Mouse (Mus musculus) 416B (cell line): Measurements from ENCODE around the gene Cd53.

Experiments
- DNase-seq: peaks from one replicate; pipeline ENCODE4 v3.0.0; 2011; ENCODE audit warnings: low read depth

Cd53 gene

DNA sequence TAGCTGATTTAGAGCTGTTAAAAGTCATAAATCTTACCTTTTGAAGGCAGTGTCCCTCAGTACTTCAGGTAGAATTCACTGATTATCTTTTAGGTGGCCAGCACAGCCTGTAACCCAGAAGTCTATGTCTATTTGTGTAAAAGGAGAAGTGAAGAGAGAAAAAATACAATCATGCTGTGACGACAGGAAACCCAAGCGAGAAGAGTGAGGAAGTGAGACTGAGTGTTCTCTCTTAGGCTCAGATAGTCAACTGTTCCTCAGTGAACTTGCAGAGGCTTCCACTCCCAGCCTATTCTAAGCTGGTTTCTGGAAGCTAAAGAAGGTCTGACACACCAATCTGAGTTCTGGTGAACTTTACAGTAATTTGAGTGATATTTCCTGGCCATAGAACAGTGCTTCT, at the start of gene Cd53:
Cd53 (minus strand) TSS at position 220 of the 400 bp plus-strand sequence.
- peak; percentile 96 for DNase-seq

DNA sequence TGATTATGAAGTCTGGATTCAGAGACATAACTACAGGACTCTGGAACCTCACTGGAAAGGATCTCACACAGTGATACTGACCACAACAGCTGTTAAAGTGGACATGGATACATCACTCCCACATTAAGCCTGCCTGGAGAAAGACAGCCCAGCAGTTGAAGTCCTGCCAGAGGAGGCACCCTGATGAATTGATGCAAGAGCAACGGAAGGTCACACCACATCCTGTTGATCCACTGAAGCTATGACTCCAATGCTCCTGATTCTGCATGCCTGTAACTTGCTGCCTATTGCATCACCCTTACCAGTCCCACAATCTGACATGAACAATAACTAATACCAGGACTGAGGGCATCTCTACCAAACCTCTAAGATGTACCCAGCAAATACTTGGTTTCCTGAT, 42.2 kb upstream of the Cd53 start:
- DNase-seq = peak; percentile 97

DNA sequence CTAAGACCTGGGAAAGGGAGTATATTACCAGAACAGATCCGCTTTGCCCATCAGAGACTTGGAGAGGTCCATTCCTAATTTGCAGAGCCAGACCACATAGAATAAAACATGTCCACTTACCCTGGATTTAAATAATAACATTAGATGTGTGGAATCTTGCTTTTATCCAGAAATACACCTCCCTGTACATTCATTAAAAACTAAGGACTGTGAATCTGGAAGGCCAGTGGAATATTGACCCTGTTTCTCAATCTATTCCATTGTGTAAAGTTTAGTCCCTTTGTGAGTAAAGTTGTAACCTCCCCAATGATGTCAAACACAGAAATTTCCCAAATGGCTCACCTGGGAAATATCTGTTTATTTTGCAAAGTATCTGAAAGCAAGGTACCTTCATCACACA, 36.2 kb upstream of the Cd53 start, which contains the start of gene Olfr266:
Olfr266 (minus strand) TSS at position 101 of the 400 bp plus-strand sequence.
- DNase-seq = no peak

DNA sequence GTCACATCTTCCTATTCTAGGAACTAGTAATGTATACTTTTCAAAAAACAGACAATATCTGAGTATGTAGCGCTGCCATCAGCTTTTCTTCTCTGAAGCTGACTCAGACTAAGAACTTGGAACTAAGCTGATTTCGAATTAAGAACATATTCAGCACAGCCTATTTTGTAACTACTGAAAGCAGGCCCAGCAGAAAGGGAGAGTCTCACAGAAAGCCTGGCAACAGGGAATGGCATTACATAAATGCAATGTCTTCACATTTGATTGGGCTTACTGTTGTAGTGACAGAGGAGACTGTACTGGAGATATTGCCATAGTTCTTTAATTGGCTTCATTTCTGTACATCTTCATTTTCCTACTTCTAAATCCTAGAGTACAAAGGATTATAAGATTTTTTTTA, 27.7 kb upstream of the Cd53 start:
- no peak for DNase-seq

DNA sequence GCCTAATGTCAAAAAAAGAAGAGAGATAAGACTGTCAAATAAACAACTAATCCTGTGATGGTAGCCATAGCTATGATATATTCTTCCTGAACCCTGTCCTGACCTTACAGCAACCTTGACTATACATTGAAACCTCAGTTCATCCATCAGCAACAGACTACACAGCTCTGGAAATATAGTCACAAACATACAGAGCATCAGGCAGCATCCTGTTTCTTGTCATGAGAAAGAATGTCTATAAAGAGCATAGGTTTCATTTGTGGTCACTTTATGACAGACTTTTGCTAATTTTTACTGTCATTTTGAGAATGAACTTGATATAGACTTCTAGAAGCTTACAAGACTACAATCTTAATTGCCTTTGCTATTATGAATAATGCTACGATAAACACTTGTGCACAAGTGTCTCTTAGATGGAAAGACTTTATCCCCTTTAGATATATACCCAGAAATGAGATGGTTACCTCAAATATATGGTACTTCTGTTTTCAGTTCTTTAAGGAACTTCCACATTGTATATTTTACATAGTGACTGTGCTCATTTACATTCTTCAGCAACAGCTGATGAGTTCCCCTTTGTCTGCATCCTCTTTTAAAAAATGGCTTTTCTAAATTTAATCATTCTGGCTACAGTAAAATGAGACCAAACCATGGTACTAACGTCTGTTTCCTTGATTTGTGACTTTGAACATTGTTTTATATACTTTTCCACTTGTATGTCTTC, 19.2 kb upstream of the Cd53 start:
- no peak for DNase-seq

DNA sequence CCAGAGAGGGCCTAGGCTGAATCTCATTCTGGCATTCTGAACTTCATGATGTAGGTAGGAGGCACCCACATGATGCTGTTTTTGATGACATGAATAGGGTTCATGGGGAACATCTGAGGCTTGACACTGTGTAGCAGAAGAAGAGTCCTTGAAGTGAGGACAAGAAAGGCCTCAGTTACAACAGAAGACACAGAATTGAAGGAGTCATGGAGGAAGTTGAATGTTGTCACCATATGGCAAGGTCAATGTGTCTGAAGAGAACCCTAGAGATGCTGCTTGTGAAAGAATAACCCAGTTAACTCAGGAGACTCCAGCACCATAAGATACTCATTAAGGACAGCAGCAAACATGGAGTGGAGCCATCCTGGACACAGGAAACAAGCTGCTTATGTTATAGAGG, 8.1 kb upstream of the Cd53 start:
- DNase-seq = peak; percentile 18

DNA sequence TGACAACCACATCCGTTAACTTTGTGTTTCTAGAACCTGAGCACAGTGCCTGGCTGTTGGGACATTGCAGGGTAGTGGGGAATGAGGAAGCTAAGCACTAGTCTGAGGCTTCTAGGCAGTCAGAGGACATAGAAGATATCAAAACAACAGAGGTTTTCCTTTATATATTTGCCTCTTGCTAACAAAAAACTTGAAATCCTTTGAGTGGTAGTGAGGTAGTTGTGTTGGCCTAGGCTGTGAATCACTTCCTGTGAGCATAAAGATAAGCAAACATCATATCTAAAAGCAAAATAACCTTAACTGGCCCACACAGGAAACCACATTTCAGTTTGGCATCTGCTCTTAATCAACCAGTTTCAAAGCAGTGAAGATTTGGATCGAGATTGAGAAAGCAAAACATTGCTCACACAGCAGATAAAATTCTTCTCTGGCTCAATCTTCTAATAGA, 1.5 kb downstream of the Cd53 start:
- peak; percentile 98 for DNase-seq

DNA sequence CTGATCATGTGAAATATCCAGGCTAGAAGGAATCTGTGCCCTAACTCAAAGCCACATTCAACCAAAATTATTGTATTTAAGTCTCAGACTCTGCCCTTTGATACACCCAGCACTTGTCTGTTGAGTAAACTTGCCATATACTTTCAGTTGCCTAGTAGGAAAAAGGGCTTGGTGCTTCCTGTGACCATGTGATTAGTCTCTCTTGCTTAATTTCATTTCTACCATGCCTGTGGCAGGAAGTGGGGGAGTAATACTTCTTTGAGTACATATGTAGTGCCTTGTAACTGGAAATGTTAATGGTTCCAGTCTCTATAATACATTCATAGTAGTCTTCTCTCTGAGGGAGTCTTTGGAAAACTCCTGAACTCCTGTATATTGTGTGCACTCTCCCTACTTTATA, 2.0 kb downstream of the Cd53 start:
- DNase-seq = peak; percentile 92

DNA sequence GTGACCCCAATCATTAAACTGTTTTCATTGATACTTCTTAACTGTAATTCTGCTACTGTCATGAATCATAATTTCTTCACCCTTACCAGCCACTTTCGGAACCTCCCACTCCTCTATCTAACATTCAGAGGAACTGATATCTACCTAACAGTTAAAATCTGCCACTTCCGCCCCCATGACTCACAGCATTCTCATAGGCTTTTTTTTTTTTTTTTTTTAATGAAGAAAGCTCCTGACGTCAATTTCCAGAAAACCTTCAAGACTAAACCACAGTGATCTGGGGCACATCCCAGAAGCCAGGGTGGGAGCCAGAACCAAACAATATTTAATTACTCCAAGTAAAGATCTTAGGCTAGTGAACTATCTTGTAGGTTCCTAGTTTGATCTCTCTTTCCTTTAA, 4.8 kb downstream of the Cd53 start:
- DNase-seq = peak; percentile 96

DNA sequence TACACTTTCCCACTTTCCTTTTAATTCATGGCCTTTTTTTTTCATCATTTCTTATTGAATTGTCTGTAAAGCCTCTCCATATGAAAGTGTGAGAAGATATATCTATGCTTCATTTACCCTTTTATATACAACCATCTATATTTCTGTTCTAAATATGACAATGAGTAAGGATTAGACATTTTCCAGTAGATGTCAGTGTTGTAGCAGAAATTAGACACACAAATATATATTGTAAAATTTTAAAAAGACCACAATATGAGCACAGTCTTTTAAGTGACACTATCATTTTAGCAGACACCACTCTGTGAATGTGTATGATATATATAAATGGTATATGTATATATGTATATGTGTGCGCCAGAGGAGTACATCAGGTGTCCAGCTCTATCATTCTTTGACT, 18.1 kb downstream of the Cd53 start:
- DNase-seq = peak; percentile 52

DNA sequence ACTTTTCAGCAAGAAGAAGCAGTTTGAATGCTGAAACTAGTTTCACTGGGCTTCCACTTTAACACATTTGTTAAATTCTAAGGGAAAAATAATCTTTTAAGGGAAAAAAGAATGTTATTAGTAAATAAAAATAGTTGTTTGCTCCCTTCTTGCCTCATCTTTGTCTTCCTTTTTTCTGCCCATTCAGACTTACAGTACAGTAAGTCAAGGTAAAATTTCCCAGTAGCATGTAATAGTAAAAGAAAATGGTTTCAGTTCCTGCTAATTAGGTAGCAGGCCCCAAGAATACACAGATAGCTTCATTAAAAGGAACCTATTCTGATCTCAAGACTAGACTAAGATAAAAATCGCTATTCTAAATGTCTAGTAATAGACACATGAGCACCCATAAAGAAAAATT, 34.1 kb downstream of the Cd53 start:
- no peak for DNase-seq

DNA sequence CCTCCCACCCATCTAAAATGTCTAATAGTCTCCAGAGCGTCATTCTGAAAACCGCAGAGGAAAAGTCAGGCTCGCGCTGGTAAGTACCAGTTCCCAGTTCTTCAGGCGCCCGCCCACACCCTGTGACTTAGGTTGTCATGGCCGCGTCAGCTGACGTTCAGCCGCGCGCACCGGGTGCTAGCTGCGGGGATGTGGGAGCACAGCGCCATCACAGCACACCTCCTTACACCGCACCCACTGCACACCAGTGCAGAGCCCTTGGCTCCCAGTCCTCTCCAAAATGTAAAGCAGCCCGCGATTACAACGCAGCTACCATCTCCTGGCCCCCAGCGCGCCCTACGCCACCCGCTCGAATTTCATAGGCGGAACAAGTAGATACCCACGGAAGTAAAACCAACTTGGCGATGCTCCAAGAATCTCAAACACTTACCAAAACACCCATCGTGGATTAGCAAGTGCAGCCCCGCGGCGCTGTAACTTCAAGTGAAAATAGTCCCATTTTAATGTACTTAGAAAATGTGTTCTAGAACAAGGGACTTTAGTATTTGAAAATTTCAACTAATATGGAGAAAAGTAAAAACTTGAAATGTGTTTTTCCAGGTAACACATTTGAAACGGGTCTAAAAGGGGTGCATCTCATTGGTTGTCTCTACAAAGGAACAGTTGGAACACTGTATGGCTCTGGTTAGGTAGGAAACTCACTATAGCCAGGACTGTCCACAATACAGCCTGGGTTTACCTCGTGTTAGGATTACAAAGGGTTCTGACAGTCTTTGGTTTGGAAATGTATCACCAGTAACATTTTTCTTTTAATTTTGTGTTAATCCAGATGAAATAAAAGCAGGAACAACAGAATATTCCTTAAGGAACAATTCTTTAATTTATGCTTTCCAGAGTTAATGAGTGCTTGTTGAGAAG, 67.7 kb downstream of the Cd53 start:
- peak; percentile 98 for DNase-seq

DNA sequence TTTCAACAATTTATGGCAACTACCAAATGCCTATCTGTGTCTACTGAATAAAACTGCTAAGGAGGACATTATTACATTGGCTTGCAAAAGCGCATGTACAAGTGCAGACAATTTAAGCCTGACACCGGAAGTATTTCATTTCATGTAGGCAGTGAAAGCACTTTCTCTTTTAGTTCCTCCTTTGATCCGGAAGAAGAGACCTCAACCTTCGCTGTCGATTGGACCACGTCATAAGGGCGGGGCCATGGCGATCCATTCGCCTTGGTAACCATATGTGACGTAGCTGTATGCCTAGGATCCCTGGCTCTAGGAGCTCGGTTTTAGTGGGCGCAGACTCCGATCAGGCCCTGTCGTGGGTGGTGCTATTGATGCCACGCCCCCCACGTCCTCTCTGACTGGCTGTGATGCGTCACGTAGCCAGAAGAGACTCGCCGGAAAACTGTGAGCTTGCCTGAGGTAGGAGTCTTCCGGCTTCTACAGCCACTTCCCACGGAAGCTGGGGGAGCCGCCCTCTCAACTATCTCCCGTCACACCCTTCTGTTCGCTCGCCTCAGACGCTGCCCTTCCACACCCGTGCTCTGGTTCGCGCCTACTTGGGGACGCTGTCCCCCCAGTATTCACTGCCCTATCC, 68.4 kb downstream of the Cd53 start:
- DNase-seq = peak; percentile 100
